Mouse (Mus musculus): ENCODE results near the gene Ccr4. TPM values are rescaled to one million over a fixed set of nuclear protein-coding genes. Genes with fewer than 3 reads are reported as not detected.
A peak's percentile ranks its signal among the peaks of the same experiment; 100 is the strongest.

Ccr4 gene
- total RNA-seq (2021), result not detected

DNA sequence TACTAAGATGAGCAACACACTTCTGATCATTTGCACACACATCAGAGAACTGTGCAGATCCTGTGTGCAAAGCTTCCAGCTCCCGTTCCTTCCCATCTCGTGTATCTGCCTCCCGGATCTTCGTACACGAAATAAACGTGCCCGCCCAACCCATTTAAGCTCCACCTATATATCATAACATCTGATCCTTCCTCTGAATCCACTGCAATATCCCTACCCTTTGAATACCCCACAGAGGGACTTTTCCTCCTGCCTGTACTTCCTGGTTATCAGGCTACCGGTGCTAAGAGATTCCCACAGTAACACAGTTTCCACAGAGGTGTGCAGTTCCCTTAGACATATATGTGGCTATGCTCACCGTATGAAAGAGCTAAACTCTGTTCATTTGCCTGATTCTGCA lies at the start of gene Ccr4:
TSS of gene Ccr4 (minus strand) at position 101 of the 400 bp plus-strand sequence.
- intact Hi-C loops (cut with DNase I), result no loop called here
- DNase-seq, result no peak

DNA sequence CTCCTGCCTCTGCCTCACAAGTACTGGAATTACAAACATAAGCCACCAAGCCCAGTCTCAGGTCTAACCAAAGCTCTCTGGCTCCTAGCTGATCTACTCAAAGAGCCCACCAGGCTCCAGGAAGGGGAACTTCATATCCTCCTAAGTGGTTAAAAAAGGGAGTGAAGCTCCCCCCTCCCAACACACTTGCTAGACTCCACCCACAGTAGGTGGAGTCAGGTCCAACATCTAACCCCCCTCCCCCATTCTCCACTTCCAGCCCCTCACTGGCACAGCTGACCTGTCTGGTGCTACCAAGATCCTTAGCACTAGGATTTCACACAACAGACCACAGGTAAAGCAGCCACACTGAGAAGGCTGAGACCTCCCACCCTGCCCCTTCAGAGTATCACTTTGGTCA lies 49.1 kb upstream of the Ccr4 start:
- no peak for DNase-seq
- intact Hi-C loops (cut with DNase I), result no loop called here

DNA sequence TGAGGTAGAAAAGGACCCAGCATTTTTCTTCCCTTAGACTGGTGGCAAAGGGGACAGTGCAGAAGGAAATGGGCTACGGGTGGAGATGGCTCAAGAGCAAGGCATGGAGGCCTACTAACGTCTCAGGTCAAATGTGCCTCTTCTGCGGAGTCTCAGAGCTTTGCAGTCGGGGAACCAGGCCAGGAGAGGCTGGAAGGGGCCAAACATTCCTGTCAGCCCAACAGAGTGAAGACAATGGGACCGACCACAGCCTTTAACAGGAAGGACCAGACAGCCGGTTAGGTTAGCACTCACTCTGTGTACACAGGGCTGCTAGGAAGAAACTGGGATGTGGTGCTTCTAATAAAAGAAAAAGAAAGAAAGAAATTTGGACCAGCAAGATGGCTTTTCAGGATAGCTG lies 45.3 kb upstream of the Ccr4 start:
- intact Hi-C loops (cut with DNase I), result no loop called here
- DNase-seq, result no peak

DNA sequence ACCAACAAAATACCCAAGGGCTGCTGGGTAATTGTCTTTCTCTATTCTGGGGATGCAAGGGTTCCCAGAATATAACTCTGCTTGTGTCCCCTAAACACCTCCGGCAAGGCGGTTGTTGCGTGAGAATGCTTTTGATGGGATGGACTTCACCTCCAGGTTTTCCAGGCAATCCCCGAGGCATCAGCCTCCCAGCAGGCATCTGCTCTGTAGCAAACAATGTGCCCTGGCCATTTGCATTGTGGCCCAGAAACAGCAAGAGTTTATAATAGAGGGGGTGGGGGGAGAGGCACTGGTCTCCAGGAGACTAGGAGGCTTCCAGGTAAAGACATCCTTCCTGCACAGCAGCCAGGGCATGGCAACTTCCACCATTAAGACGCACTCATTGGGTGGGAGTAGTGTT lies 44.4 kb upstream of the Ccr4 start:
- no peak for DNase-seq
- intact Hi-C loops (cut with DNase I), result no loop called here

DNA sequence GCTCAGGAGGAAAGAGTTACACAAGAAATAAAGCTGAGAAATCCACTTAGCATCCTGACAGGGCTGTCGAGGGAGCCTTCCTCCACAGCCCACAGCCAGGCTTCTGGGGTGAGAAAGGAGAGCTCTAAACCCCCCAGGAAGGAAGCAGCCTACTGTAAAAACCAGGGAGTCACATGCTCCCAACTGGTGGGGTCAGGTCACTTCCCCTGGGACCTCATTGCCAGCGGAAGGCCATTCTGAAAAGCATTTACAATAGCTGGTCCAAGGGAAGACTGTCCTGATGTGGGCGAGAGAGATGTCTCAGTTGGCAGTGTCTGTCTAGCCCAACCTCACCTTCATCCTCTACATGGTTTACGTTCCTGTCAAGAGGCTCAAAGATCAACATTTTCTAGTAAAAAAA lies 43.8 kb upstream of the Ccr4 start:
- no peak for DNase-seq
- intact Hi-C loops (cut with DNase I), result no loop called here

DNA sequence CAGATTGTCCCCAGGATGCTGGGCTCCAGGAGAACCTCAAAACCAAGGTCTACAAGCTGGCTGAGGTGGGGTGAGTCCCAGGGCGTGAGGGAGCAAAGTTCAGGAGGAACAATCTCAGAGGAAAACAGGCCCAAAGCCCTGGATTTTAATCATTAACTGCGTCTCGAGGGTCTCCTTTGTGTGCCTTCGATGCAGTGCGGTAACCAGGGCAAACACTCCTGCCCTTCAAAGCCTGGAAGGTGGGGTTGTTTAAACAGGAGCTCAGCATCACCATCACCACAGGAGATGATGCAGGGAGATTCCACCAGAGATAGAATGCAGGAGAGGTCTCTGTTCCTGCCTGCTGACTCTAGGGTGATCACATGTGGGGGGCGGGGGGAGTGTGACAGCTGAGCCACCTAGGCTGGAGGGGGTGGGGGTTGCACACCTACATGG lies 42.9 kb upstream of the Ccr4 start:
- no peak for DNase-seq
- intact Hi-C loops (cut with DNase I), result no loop called here

DNA sequence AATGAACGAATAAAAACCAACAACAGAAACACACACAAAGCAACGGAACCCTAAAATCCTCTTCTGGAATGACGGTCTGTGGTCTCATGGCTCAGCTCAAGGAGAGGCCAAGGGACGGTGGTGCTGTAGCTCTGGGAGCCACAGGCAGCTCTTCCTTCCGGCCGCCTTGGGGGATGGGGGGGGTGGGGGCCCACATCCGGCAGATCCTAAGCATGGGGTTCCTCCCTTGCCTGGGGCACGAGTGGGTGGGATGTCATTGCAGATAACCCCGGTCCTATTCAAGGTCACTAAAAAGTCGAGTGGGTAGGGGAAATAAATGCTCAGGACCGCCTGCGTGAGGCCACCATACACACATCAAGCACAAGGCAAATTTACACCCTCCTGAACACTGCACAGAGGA lies 42.0 kb upstream of the Ccr4 start:
- DNase-seq, result no peak
- intact Hi-C loops (cut with DNase I), result no loop called here

DNA sequence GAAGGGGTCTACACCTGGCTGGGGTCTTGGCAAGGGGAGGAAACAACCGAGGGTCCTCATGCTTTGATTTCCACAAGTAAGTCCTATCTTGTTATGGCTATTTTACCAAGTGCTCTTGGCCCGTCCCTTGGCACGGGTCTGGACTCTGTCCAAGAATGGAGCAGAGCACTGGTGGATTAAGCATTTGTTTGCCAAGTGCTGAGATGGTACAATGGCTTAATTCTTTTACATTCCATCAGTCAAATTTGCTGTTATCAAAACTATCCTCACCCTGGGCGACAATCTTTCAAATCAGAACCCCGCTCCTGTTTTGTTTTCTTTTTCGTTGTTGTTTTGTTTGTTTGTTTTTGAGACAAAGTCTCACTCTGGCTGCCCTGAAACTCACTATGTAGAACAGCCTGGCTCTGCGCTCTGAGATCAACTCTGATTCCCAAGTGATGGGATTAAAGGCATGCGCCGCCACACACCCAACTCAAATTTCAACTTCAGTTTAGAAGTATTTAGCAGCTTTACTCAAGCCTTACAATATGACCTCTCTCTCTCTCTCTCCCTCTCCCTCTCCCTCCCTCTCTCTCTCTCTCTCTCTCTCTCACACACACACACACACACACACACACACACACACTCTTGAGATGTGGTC lies 40.2 kb upstream of the Ccr4 start:
- intact Hi-C loops (cut with DNase I), result no loop called here
- no peak for DNase-seq

DNA sequence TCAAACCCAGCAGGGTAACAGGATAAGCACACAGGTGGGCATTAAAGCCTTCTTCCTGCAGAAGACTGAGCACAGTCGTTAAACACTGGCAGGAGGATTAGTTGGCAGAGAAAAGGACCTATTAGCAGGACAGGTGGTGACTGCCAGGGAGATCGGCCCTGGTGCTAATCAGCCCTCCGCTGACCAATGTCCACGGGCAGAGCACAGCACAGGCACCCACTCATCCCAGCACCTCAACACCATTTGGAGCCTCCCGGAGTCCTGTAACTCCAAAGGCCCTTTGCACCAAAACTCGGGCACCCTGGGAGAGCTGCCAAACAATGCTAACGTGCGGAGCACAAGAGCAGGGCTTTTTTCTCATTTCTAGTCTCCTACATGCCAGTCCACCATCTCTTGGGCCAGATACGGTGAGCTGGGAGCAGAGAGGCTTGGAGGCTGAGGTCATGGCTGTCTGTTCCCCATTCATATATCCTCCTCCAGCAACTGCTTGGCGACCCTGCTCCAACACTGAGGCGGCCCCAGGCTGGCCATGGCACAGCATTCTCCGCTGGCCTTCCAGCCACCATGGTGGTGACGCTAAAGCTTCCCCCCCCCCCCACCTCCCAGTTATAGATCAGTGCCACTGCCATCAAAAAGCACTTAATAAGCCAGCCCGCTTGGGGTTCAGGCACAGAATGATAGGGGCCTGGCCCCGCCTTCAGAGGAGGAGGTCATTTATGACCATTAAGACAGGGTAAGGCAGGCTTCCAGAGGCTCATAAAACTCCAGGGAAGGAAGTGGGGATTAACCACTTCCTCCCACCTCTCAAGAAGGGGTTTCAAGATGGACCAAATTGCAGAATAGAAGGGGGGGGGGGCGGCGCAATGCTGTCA lies 39.4 kb upstream of the Ccr4 start:
- intact Hi-C loops (cut with DNase I), result no loop called here
- no peak for DNase-seq

DNA sequence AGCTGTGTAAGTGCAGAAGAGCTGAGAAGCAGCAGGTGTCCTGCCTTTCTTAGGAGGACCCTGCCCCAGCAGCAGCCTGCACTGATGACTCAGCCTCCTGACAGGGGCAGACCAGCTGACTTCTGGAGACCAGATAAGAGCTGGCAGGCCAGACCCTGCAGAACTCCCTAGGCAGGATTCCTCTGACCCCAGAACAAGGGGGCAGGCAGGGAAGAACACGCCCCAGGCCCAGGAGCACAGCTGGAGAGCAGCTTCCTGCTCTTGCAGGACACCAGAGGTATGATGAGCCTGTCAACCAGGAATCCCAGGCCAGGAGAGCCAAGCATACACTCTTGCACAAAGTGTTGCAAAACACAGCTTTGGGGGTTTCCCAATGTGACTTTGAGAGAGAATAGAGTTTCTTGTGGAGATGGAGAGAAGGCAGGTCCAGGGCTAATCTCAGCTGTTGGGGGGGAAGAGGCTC lies 36.6 kb upstream of the Ccr4 start:
- peak; percentile 27 to 29 for DNase-seq
- intact Hi-C loops (cut with DNase I), result no loop called here

DNA sequence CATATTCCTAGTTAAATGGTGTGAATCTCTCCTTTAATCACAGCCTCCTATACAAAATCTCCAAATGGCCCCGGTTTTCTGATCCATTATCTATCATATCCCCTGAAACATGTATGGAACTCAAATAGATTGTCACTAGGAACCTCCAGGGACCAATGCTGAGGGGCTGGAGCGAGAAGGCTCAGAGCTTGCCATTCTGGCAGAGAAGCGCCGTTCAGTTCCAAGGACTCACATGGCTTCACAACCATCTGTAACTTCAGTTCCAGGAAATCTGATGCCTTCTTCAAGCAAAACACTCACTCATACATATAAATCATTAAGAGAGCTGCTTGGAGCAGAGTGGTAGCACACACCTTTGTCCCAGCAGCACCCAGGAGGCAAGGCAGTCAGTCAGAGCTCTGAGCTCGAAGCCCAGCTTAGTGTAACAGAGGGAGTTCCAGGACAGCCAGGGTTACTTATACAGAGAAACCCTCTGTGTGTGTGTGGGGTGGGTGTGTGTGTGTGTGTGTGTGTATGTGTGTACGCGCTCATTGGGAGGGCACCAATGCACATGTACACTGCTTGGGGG lies 34.4 kb upstream of the Ccr4 start:
- intact Hi-C loops (cut with DNase I), result no loop called here
- DNase-seq, result no peak

DNA sequence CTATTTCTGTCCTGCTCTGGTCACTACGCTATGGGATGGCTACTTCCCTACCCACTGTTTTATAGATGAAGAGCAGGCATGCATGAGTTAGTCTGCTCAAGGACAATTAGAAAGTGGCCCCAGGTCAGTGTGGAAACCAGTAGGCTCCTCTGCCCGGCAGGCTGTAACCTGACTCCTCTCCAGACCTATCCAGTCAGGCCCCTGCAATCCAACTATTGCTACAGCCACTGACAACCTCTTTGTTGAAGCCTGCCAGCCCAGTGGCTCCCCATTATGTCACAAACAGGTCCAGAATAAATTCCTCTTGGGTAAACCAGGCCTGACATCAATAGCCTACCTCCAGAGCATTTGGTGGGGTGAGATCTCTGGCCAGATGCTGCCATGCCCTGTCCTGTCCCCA lies 31.9 kb upstream of the Ccr4 start:
- intact Hi-C loops (cut with DNase I), result no loop called here
- no peak for DNase-seq

DNA sequence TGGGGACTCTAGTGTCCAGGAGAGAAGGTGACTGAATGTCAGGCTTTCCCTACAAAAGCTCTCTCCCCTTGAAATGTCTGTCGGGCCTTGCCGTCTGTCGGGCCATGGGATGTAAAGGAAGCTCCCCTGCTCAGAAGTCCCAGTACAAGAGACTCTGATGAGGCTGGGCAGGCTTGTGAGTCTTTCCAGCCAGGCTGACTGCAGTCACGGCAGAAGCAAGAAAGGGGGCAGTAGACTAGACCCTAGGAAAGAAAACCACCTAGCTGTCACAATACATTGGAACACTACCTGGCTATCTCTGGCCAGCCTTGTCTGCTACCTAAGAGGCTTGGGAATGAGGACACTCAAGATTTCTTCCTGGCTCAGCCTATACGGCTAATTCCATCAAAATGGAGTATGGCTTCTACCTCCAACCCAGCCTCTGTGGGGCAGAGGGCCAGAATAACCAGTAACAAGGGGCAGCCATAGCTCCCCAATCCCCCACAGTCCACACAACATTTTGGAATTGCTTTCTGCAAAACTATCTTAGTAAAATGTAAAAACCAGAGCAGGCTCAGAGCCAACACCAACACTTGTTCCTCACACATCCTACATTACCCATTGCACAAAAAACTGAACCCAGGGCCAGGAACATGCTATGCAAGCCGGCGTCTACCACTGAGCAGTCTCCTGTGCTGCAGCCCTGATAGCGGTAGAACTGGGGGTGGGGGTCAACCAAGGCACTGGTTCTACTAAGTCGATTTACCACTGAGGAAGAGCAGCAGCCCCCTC lies 30.2 kb upstream of the Ccr4 start:
- no peak for DNase-seq
- intact Hi-C loops (cut with DNase I), result no loop called here

DNA sequence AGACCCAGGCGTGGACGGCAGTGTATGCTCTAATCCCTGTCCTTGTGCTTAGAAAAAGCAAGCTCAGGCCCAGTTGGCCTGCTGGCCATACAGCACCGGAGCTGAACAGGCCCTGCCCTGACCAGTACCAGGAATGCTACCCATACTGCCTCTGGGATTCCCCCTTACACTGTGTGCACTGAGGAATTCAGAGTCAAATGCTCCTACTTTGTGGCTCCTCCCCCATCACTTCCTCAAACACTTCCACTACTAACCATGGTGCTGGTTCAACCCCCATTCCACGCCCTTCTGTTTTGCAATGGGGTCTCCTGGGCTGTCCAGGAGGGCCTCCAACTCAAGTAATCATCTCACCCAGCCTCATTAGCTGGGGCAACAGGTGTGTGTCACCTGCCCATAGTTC lies 29.1 kb upstream of the Ccr4 start:
- intact Hi-C loops (cut with DNase I), result no loop called here
- no peak for DNase-seq

DNA sequence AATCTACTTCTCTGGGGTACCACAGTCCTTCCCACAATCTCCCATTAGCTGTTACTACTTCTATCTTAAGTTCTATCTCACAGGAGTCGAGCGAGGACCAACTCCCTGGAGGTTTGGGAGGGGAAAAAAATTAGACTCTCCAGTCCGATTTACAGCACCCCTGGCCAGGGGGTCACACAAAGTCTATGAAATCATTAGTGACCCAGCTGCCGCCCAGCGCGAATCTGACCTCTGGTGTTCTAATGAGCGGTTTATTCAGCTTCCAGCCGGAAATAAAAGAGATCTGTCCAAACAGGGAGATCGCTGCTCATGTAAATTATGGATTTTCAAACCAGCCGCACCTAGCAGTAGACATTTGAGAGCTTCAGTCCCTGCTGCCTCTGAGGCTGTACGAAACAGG lies 26.6 kb upstream of the Ccr4 start:
- no peak for DNase-seq
- intact Hi-C loops (cut with DNase I), result no loop called here

DNA sequence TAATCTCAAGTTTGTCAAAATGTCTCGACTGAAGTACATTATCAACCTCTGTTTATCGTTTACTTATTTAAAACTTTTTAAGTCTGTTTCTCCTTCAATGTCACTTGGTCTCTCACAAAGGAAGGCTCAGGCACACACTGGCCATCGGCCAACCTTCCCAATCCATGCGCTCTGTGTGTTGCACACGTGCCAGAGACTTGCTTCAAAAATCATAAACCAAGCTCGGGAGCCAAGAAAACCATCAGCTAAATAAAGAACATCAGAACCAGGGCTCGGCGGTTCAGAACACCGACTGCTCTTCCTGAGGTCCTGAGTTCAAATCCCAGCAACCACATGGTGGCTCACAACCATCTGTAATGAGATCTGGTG lies 23.9 kb upstream of the Ccr4 start:
- DNase-seq, result peak in 1 of 2 experiments; percentile 23
- intact Hi-C loops (cut with DNase I), result no loop called here

DNA sequence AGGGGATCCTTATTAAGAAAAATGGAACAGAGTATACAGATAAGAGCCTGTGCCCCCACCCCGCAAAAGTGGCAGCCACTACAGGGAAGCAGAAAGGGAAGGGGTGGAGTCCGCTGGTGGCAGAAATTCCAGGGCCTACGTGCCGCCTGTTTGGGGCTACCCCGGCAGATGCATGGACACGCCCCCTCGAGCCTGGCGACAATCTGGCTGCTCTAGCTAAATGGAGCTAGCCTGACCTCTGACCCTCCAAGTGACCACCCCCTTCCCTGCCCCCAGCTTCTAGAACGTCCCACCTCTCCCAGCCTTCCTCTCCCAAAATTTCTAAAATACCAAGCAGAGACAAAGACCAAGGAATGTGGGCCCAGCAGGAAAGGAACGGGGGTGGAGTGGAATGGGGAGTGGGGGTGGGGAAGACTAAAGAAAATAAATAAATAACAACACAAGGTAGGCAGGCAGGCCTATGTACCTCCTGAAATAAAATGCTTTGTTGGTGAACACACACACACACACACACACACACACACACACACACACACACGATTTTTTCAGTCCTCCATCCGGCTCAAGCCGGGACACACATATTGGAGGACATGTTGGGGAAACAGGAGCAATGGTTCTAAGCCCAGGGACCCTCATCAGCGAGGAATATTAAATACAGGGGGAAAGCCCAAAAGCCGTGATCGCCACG lies 23.4 kb upstream of the Ccr4 start:
- peak in 1 of 2 experiments; percentile 11 for DNase-seq
- intact Hi-C loops (cut with DNase I), result no loop called here

DNA sequence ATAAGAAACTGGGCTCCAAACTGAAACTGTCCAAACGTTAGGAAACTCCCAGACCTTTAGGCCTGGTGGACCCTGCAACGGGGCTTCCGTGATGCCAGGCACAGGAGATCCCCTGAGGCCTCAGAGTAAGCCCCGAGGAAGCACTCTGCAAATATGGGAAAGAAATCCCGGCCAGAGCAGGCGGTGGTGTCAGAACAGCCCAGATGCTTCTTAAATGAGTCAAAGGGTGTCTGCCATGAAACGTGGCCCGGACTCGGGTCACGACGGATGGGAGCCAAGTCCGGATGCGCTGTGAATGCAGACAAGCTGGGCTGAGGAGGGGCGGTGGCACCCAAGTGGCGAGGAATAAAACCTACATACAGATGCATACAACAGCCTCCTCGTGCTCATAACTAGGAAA lies 22.4 kb upstream of the Ccr4 start:
- DNase-seq, result peak; percentile 45 to 54
- intact Hi-C loops (cut with DNase I), result no loop called here

DNA sequence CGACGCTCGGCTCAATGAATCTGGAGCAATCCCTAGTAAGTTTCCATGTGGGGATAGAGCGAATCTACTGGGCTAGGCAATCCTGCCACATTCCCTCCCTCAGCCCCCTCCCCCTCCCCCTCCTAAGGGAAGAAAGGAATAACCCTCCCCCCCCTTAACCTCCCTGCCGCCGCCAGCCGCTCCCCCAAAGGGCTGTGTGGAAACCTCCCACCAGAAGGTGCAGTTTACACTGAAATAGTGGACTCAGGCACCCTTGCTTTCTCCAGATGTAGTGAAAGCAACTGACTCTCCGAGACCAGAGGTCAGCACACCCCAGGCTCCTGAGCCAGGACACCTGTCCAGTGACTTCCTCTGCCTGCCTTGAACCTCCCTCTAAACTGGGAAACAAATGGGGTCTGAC lies 21.9 kb upstream of the Ccr4 start:
- DNase-seq, result peak in 1 of 2 experiments; percentile 5
- intact Hi-C loops (cut with DNase I), result no loop called here

DNA sequence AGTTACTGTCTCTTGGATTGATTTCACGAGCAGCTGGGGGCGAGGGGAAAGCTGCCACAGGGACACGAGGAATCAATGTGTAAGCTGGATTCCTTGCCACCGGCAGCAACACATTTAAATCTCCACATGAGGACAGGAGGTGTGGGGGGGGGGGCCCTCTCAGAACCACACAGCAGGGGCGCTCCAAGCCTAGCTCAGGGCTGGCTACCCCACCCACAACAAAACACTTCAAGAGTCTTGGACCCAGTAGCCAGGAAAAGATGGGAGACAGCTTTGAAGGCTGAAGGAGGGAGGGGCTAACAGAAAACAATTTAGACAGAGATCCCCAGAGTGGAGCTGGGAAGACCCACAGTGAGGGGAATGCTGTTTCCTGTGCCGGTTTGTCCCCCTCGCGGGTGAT lies 21.2 kb upstream of the Ccr4 start:
- intact Hi-C loops (cut with DNase I), result no loop called here
- DNase-seq, result no peak

All from heart, postnatal 36 days (tissue).